Mouse (Mus musculus): ENCODE data around the gene Insc. TPM values are rescaled to one million over a fixed set of nuclear protein-coding genes. Genes with fewer than 3 reads are reported as not detected.

Insc gene
- polyA plus RNA-seq, 1 experiment from 2014 or later = 18.1 TPM

- WGBS = 49% methylated on average over 3 of the region's 3 CpGs
- DNase-seq (ENCODE audit: low spot score) (peak; percentile 37), ATAC-seq (ENCODE audit: low read depth) (peak; percentile 35; the same call in 1 of the 2 replicates)
Measured at GRCm38 (mm10) chr7:114747596-114747995, 4.1 kb downstream of the Insc start.

GRCm38 (mm10) chr7:114748239-114748638 lies 4.7 kb downstream of the Insc start:
- Histone ChIP-seq H3K4me1 (ENCODE audit: control insufficient read depth, insufficient read depth, low read length) (peaks cover 9% of the 10 kb centered on the region), H3K9ac (ENCODE audit: low read depth, low read length) (no peak overlapping the region), H3K27me3 (replicated peaks; ENCODE audit: control insufficient read depth, insufficient read depth, low read length) (0 out of 2 replicates have a peak, but pooled peaks cover 4% of the 10 kb centered on the region), H3K9me3 (ENCODE audit: control insufficient read depth, low read length) (no peaks in the 10 kb centered on the region), H3K27ac (replicated peaks; ENCODE audit: low read depth, low read length) (no peak overlapping the region), H3K36me3 (ENCODE audit: control insufficient read depth, insufficient read depth, low read length) (no peaks in the 10 kb centered on the region), H3K4me3 (ENCODE audit: low read depth, low read length) (no peak overlapping the region), H3K4me2 (ENCODE audit: low read depth, low read length) (no peak overlapping the region)
- DNase-seq (ENCODE audit: low spot score) (no peak), ATAC-seq (ENCODE audit: low read depth) (no peak)
- 54% methylated on average over 4 of the region's 4 CpGs for WGBS

More at GRCm38 (mm10) chr7:114747596-114747995, 4.1 kb downstream of the Insc start:
- H3K27ac ChIP-seq (replicated peaks; ENCODE audit: low read depth, low read length) = no peak overlapping the region
- H3K9me3 ChIP-seq (ENCODE audit: control insufficient read depth, low read length) = no peaks in the 10 kb centered on the region
- no peak overlapping the region for H3K4me3 ChIP-seq (ENCODE audit: low read depth, low read length)
- no peaks in the 10 kb centered on the region for H3K36me3 ChIP-seq (ENCODE audit: control insufficient read depth, insufficient read depth, low read length)
- peaks cover 9% of the 10 kb centered on the region for H3K4me1 ChIP-seq (ENCODE audit: control insufficient read depth, insufficient read depth, low read length)
- H3K9ac ChIP-seq (ENCODE audit: low read depth, low read length) = no peak overlapping the region
- H3K27me3 ChIP-seq (replicated peaks; ENCODE audit: control insufficient read depth, insufficient read depth, low read length) = 0 out of 2 replicates have a peak, but pooled peaks cover 4% of the 10 kb centered on the region
- no peak overlapping the region for H3K4me2 ChIP-seq (ENCODE audit: low read depth, low read length)

GRCm38 (mm10) chr7:114753471-114753870 lies 10.0 kb downstream of the Insc start:
- DNase-seq (ENCODE audit: low spot score) = no peak
- no peak for ATAC-seq (ENCODE audit: low read depth)
- Histone ChIP-seq H3K27ac (replicated peaks; ENCODE audit: low read depth, low read length) (no peak overlapping the region), H3K27me3 (replicated peaks; ENCODE audit: control insufficient read depth, insufficient read depth, low read length) (no peaks in the 10 kb centered on the region), H3K4me1 (ENCODE audit: control insufficient read depth, insufficient read depth, low read length) (no peaks in the 10 kb centered on the region), H3K36me3 (ENCODE audit: control insufficient read depth, insufficient read depth, low read length) (no peaks in the 10 kb centered on the region), H3K9ac (ENCODE audit: low read depth, low read length) (no peak overlapping the region), H3K4me3 (ENCODE audit: low read depth, low read length) (no peak overlapping the region), H3K9me3 (ENCODE audit: control insufficient read depth, low read length) (no peaks in the 10 kb centered on the region), H3K4me2 (ENCODE audit: low read depth, low read length) (no peak overlapping the region)
- WGBS = 74% methylated on average over 2 of the region's 2 CpGs

GRCm38 (mm10) chr7:114754196-114754595 lies 10.7 kb downstream of the Insc start:
- no peak for DNase-seq (ENCODE audit: low spot score)
- H3K36me3 ChIP-seq (ENCODE audit: control insufficient read depth, insufficient read depth, low read length) = no peaks in the 10 kb centered on the region
- H3K4me1 ChIP-seq (ENCODE audit: control insufficient read depth, insufficient read depth, low read length) = no peaks in the 10 kb centered on the region
- WGBS = 47% methylated on average over 1 of the region's 1 CpGs
- H3K4me2 ChIP-seq (ENCODE audit: low read depth, low read length) = no peak overlapping the region
- H3K27me3 ChIP-seq (replicated peaks; ENCODE audit: control insufficient read depth, insufficient read depth, low read length) = no peaks in the 10 kb centered on the region
- no peak overlapping the region for H3K9ac ChIP-seq (ENCODE audit: low read depth, low read length)
- H3K27ac ChIP-seq (replicated peaks; ENCODE audit: low read depth, low read length) = no peak overlapping the region
- H3K9me3 ChIP-seq (ENCODE audit: control insufficient read depth, low read length) = no peaks in the 10 kb centered on the region
- ATAC-seq (ENCODE audit: low read depth) = no peak
- no peak overlapping the region for H3K4me3 ChIP-seq (ENCODE audit: low read depth, low read length)

GRCm38 (mm10) chr7:114754626-114755025 lies 11.1 kb downstream of the Insc start:
- no peaks in the 10 kb centered on the region for H3K4me1 ChIP-seq (ENCODE audit: control insufficient read depth, insufficient read depth, low read length)
- no peaks in the 10 kb centered on the region for H3K9me3 ChIP-seq (ENCODE audit: control insufficient read depth, low read length)
- no peaks in the 10 kb centered on the region for H3K27me3 ChIP-seq (replicated peaks; ENCODE audit: control insufficient read depth, insufficient read depth, low read length)
- ATAC-seq (ENCODE audit: low read depth) (no peak), DNase-seq (ENCODE audit: low spot score) (no peak)
- H3K9ac ChIP-seq (ENCODE audit: low read depth, low read length) = no peak overlapping the region
- H3K4me3 ChIP-seq (ENCODE audit: low read depth, low read length) = no peak overlapping the region
- WGBS = 72% methylated on average over 8 of the region's 8 CpGs
- H3K4me2 ChIP-seq (ENCODE audit: low read depth, low read length) = no peak overlapping the region
- no peaks in the 10 kb centered on the region for H3K36me3 ChIP-seq (ENCODE audit: control insufficient read depth, insufficient read depth, low read length)
- no peak overlapping the region for H3K27ac ChIP-seq (replicated peaks; ENCODE audit: low read depth, low read length)

GRCm38 (mm10) chr7:114762660-114763059 lies 19.2 kb downstream of the Insc start:
- WGBS = 73% methylated on average over 2 of the region's 2 CpGs
- Histone ChIP-seq H3K9me3 (ENCODE audit: control insufficient read depth, low read length) (no peaks in the 10 kb centered on the region), H3K9ac (ENCODE audit: low read depth, low read length) (no peak overlapping the region)

GRCm38 (mm10) chr7:114765273-114765672 lies 21.8 kb downstream of the Insc start:
- DNase-seq (ENCODE audit: low spot score) (peak; percentile 27), ATAC-seq (ENCODE audit: low read depth) (no peak)
- Histone ChIP-seq H3K4me3 (ENCODE audit: low read depth, low read length) (no peak overlapping the region), H3K4me1 (ENCODE audit: control insufficient read depth, insufficient read depth, low read length) (no peaks in the 10 kb centered on the region), H3K27ac (replicated peaks; ENCODE audit: low read depth, low read length) (no peak overlapping the region), H3K9ac (ENCODE audit: low read depth, low read length) (no peak overlapping the region), H3K4me2 (ENCODE audit: low read depth, low read length) (no peak overlapping the region), H3K27me3 (replicated peaks; ENCODE audit: control insufficient read depth, insufficient read depth, low read length) (no peaks in the 10 kb centered on the region), H3K36me3 (ENCODE audit: control insufficient read depth, insufficient read depth, low read length) (no peaks in the 10 kb centered on the region), H3K9me3 (ENCODE audit: control insufficient read depth, low read length) (no peaks in the 10 kb centered on the region)
- WGBS = 57% methylated on average over 3 of the region's 3 CpGs

More at GRCm38 (mm10) chr7:114762660-114763059, 19.2 kb downstream of the Insc start:
- ATAC-seq (ENCODE audit: low read depth) = no peak
- H3K27me3 ChIP-seq (replicated peaks; ENCODE audit: control insufficient read depth, insufficient read depth, low read length) = no peaks in the 10 kb centered on the region
- H3K4me1 ChIP-seq (ENCODE audit: control insufficient read depth, insufficient read depth, low read length) = no peaks in the 10 kb centered on the region
- no peak for DNase-seq (ENCODE audit: low spot score)
- H3K36me3 ChIP-seq (ENCODE audit: control insufficient read depth, insufficient read depth, low read length) = no peaks in the 10 kb centered on the region
- H3K4me3 ChIP-seq (ENCODE audit: low read depth, low read length) = no peak overlapping the region
- no peak overlapping the region for H3K27ac ChIP-seq (replicated peaks; ENCODE audit: low read depth, low read length)
- H3K4me2 ChIP-seq (ENCODE audit: low read depth, low read length) = no peak overlapping the region

- DNase-seq (ENCODE audit: low spot score) = no peak
- WGBS = 78% methylated on average over 3 of the region's 3 CpGs
- no peaks in the 10 kb centered on the region for H3K9me3 ChIP-seq (ENCODE audit: control insufficient read depth, low read length)
- no peak overlapping the region for H3K27ac ChIP-seq (replicated peaks; ENCODE audit: low read depth, low read length)
- no peak for ATAC-seq (ENCODE audit: low read depth)
- no peaks in the 10 kb centered on the region for H3K27me3 ChIP-seq (replicated peaks; ENCODE audit: control insufficient read depth, insufficient read depth, low read length)
- no peak overlapping the region for H3K9ac ChIP-seq (ENCODE audit: low read depth, low read length)
- no peak overlapping the region for H3K4me3 ChIP-seq (ENCODE audit: low read depth, low read length)
- no peak overlapping the region for H3K4me2 ChIP-seq (ENCODE audit: low read depth, low read length)
- no peaks in the 10 kb centered on the region for H3K36me3 ChIP-seq (ENCODE audit: control insufficient read depth, insufficient read depth, low read length)
- H3K4me1 ChIP-seq (ENCODE audit: control insufficient read depth, insufficient read depth, low read length) = no peaks in the 10 kb centered on the region
Measured at GRCm38 (mm10) chr7:114766523-114766922, 23.0 kb downstream of the Insc start.

- H3K27ac ChIP-seq (replicated peaks; ENCODE audit: low read depth, low read length) = no peak overlapping the region
- H3K4me2 ChIP-seq (ENCODE audit: low read depth, low read length) = no peak overlapping the region
- DNase-seq (ENCODE audit: low spot score) = no peak
- no peaks in the 10 kb centered on the region for H3K36me3 ChIP-seq (ENCODE audit: control insufficient read depth, insufficient read depth, low read length)
- H3K9ac ChIP-seq (ENCODE audit: low read depth, low read length) = no peak overlapping the region
- H3K9me3 ChIP-seq (ENCODE audit: control insufficient read depth, low read length) = no peaks in the 10 kb centered on the region
- ATAC-seq (ENCODE audit: low read depth) = no peak
- no peaks in the 10 kb centered on the region for H3K4me1 ChIP-seq (ENCODE audit: control insufficient read depth, insufficient read depth, low read length)
- 90% methylated on average over 5 of the region's 5 CpGs for WGBS
- H3K4me3 ChIP-seq (ENCODE audit: low read depth, low read length) = no peak overlapping the region
- H3K27me3 ChIP-seq (replicated peaks; ENCODE audit: control insufficient read depth, insufficient read depth, low read length) = no peaks in the 10 kb centered on the region
Measured at GRCm38 (mm10) chr7:114768516-114768915, 25.0 kb downstream of the Insc start.
